Mouse (Mus musculus): ENCODE results near the gene Rufy4.

Gene Rufy4

GRCm38 (mm10) chr1:74105660-74106059, 19.7 kb upstream of the Rufy4 start:
- DNase-seq (ENCODE audit: low read depth, low spot score): no peak

GRCm38 (mm10) chr1:74106214-74106613, 19.1 kb upstream of the Rufy4 start:
- DNase-seq (ENCODE audit: low read depth, low spot score): no peak

GRCm38 (mm10) chr1:74107931-74108618, 17.3 kb upstream of the Rufy4 start:
- DNase-seq (ENCODE audit: low read depth, low spot score): no peak

- DNase-seq (ENCODE audit: low read depth, low spot score): no peak
Observed at GRCm38 (mm10) chr1:74109670-74110069, 15.7 kb upstream of the Rufy4 start.

- no peak for DNase-seq (ENCODE audit: low read depth, low spot score)
Observed at GRCm38 (mm10) chr1:74110932-74111695, 14.2 kb upstream of the Rufy4 start.

GRCm38 (mm10) chr1:74111696-74112030, 13.7 kb upstream of the Rufy4 start:
- DNase-seq (ENCODE audit: low read depth, low spot score): no peak

DNA sequence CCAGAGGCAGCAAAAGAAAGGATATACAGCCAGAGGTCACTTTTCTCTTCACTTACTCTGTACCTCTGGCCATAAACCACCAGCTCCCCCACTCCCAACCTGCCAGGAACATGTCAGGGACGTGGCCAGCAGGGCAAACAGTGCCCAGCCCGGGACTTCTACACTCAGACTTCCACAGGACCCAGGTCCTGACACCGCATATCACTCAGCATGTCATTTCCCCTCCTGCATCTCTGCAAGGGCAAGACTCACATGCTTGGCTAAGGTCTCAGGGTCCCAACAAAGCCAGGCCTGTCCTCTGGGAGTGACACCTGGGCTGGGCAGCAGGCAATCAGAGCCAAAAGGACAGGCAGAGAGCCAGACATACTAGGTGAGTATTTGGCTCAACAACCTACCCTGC, 12.3 kb upstream of the Rufy4 start:
- DNase-seq (ENCODE audit: low read depth, low spot score): no peak

DNA sequence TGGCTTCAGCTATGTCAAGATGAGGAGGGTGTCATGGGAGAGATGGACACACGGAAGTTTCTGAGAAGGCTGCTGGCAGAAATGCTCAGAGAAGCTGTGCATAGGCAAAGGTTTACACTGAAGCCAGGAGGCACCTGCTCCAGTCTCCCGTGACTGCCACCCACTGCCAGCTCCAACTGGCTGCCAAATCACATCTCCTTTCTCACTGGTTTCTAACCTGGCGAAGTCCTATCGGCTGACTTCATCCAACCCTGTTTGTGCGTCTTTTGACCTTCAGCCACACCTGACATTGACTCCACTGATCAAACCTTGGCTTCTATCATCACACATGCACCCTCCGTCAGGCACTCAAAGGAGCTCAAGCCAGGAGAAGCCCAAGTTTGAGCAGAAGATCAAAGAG, 7.5 kb upstream of the Rufy4 start:
- DNase-seq (ENCODE audit: low read depth, low spot score): no peak

- DNase-seq (ENCODE audit: low read depth, low spot score): no peak
Observed at GRCm38 (mm10) chr1:74119115-74119514, 6.2 kb upstream of the Rufy4 start.

DNA sequence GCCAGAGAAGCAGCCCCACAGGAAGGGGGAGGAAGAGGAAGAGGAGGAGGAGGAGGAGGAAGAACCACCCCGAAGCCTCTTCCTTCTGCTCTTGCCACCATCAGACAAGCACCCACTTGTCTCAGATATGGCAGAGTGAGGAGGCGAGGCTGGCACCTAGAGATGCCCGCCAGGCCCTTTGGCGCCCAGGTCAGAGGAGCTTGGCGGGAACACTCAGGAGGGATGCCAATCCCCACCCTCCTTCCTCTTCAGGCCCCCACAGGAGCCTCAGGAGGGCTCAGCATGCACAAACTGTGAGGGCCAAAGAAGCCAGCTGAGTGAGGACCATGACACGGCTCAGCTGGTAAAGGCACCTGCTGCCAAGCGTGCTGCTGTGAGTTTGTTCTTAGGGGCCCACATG, 4.2 kb upstream of the Rufy4 start:
- DNase-seq (ENCODE audit: low read depth, low spot score): no peak

GRCm38 (mm10) chr1:74121821-74122576, 3.3 kb upstream of the Rufy4 start:
- no peak for DNase-seq (ENCODE audit: low read depth, low spot score)

- DNase-seq (ENCODE audit: low read depth, low spot score): no peak
Observed at GRCm38 (mm10) chr1:74123215-74123614, 2.1 kb upstream of the Rufy4 start.

DNA sequence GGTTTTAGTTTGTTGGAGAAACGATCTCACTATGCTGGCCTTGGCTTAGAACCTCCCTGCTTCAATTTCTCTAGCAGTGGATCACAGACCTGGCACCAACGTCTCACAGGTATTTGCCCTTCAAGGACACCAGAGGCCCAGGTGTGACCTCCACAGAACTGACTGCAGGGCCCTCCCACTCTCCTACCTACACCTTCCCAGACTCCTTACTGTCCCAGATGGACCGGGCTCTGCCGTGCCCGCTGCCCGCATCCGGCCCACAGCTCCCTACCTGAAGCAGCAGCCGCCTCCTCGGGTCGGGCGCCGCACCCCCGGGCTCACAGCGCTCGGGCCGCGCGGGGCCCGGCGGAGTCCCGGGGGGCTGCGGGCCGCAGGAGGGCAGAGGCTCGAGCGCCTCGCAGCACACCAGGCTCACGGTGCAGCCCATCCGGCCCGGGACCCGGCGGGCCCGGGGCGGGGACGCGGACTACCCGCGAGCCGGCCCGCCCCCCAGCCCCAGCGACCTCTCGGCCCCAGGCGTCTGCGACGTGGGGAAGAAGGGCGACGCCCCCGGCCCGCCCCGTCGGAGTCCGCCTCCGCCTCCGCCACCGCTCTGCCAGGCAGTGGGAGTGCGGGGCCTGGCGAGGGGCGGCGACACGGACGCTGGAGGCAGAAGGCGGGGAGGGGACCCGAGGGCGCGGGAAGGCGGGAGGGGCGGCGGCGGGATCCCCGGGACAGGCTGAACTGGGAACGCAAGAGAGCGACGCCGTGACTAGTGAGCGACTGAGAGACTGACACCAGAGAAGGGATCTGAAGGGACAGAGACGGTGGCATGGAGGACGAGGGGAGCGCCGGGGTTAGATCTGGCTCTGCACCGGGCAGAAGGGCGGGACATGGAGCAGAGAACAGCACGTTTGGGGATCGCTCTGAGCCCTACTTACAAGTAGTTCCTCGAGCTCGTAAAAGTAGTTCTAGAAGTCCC, 1.0 kb upstream of the Rufy4 start, which contains the start of gene Tns1:
TSS of gene Tns1 (minus strand) at position 429 of the 961 bp plus-strand sequence.
- peak; percentile 72 for DNase-seq (ENCODE audit: low read depth, low spot score)

DNA sequence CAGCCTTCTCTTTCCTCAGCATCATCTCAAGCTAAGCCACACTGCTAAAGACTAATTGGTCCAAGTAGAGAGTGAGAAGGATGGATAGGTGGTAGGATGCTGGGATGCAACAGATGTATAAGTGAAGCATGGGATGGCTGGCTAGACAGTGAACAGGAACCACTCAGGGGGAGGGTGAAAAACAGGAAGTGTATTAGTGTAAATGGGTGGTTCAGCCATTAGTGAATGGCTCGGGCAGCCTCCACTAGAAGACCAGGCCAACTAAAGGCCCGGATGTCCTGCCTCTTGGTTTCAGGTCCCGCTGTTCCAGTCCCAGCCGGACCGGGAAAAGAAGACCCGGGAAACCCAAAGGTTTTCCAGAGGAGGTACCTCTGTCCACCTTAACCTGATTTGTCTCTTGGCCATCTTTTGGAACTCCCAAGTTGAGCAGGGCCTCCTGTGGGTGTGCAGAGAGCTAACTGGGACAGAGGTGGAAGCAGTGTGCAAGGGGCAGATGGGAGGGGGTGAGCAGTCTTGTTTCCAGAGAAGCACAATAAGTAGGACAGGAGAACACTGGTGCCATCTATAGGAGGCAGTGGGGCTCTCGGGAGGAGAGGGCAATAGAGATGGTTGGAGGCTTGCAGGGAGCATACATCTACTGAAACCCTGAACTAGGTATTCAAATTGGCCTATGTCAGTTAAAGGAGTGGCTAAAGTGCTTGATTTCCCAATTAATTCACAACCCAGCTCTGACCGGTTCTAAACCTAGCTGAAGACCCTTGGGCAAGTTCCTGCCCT, 5.7 kb downstream of the Rufy4 start:
- DNase-seq (ENCODE audit: low read depth, low spot score): no peak

GRCm38 (mm10) chr1:74132011-74132410, 6.7 kb downstream of the Rufy4 start:
- no peak for DNase-seq (ENCODE audit: low read depth, low spot score)

- DNase-seq (ENCODE audit: low read depth, low spot score): no peak
Observed at GRCm38 (mm10) chr1:74133954-74134353, 8.6 kb downstream of the Rufy4 start.

DNA sequence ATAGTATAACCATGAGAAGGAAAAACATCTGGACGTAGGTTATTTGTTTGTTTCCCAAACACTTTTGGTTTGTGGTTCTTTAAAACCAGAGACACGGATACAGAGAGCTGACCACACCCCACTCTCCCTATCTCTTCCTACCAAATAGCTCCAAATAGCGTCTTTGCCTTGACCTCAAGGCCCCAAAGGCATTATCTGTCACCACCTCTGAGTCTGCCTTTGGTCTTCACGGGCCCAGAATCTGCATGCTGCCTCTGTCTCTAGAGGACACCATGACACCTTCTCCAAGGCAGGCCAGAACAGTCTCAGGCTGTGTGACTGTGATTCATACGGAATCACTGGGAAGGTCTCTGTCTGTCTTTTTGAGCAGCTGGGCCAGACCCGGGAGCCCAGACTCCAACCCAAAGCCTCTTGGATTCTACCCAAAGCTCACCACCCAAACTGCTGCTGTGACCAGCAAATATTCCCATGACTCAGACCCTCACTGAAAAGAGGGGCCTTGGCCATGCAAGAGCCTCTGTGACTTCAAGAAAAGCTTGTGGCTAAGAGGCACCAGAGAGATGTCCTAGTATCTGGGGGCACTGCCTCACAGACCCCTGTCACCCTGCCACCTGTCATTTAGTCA, 10.1 kb downstream of the Rufy4 start:
- DNase-seq (ENCODE audit: low read depth, low spot score): no peak

DNA sequence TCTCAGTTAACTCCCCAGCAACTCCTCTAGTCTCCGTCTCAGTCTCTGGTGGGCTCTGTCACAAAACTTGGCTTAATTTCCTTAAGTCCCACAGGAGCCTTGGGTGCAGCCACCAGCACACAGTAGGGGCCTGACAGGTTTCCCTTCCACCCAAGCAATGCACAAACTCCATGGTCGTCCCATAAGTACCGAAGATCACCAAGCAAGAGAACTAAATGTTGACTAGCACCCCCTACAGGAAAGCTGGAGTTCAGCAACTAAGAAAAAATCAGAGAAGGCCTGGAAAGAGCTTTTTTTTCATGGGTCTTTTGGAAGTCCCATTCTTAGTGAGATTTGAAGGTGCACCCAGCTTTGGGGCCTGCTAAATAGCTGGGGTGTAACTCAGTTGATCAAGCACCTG, 14.1 kb downstream of the Rufy4 start:
- DNase-seq (ENCODE audit: low read depth, low spot score): peak; percentile 28

- DNase-seq (ENCODE audit: low read depth, low spot score): no peak
Observed at GRCm38 (mm10) chr1:74141781-74142180, 16.4 kb downstream of the Rufy4 start.

Data from CD4-positive, CD25-positive, alpha-beta regulatory T cell, adult 2 months (primary cell).